Mouse (Mus musculus): ENCODE data around the gene Zfp759. TPM values are rescaled to one million over a fixed set of nuclear protein-coding genes. Genes with fewer than 3 reads are reported as not detected.
A peak's percentile ranks its signal among the peaks of the same experiment; 100 is the strongest.
"Not testable (repeated sequence)": the region's sequence is repeated elsewhere in the genome, so short reads cannot be mapped to it uniquely, and the experiment has no call there.

Gene Zfp759
- polyA plus RNA-seq, 1 experiment from 2014 or later = 1.7 TPM

- Histone ChIP-seq H3K9me3 (ENCODE audit: control insufficient read depth, low read length) (no peaks in the 10 kb centered on the region), H3K4me2 (ENCODE audit: low read length) (peak overlapping the region; percentile 75), H3K9ac (ENCODE audit: low read length) (peak overlapping the region; percentile 82), H3K36me3 (ENCODE audit: control insufficient read depth, insufficient read depth, low read length) (no peaks in the 10 kb centered on the region), H3K4me1 (ENCODE audit: control insufficient read depth in 2 of 2, insufficient read depth in 2 of 2, low read length in 2 of 2) (peaks cover 0 to 7% of the 10 kb centered on the region in 2 experiments; a peak in 1 of 4 replicates), H3K4me3 (ENCODE audit: control insufficient read depth in 1 of 2, insufficient read depth in 1 of 2, low read depth in 1 of 2, low read length in 2 of 2) (peak overlapping the region; percentile 71 to 89), H3K27ac (replicated peaks in 1 of 2; ENCODE audit: control insufficient read depth in 1 of 2, insufficient read depth in 1 of 2, low read depth in 2 of 2, low read length in 2 of 2) (peak overlapping the region; percentile 23 to 58; a peak in 3 of 4 replicates), H3K27me3 (ENCODE audit: control insufficient read depth, insufficient read depth, low read length) (no peaks in the 10 kb centered on the region)
- ATAC-seq (ENCODE audit: insufficient number of reproducible peaks, insufficient read depth, low FRiP score, low read depth) = peak; percentile 83
- under 1% methylated on average over 18 of the region's 18 CpGs for WGBS
Measured at GRCm38 (mm10) chr13:67128038-67128721, 6.7 kb downstream of the Zfp759 start.

- H3K36me3 ChIP-seq (ENCODE audit: control insufficient read depth, insufficient read depth, low read length); H3K4me2 ChIP-seq (ENCODE audit: low read length); H3K27ac ChIP-seq (replicated peaks in 1 of 2; ENCODE audit: control insufficient read depth in 1 of 2, insufficient read depth in 1 of 2, low read depth in 2 of 2, low read length in 2 of 2); ATAC-seq (ENCODE audit: insufficient number of reproducible peaks, insufficient read depth, low FRiP score, low read depth); H3K9me3 ChIP-seq (ENCODE audit: control insufficient read depth, low read length); H3K4me1 ChIP-seq (ENCODE audit: control insufficient read depth in 2 of 2, insufficient read depth in 2 of 2, low read length in 2 of 2); H3K9ac ChIP-seq (ENCODE audit: low read length); H3K4me3 ChIP-seq (ENCODE audit: control insufficient read depth in 1 of 2, insufficient read depth in 1 of 2, low read depth in 1 of 2, low read length in 2 of 2); H3K27me3 ChIP-seq (ENCODE audit: control insufficient read depth, insufficient read depth, low read length): not testable (repeated sequence)
- WGBS = 55% methylated on average over 4 of the region's 4 CpGs
Measured at GRCm38 (mm10) chr13:67166122-67166521, 44.7 kb downstream of the Zfp759 start.

GRCm38 (mm10) chr13:67172991-67173722, 51.7 kb downstream of the Zfp759 start, which contains the start of gene Rsl1:
Gene Rsl1, plus strand, starts transcription at chr13:67173182.
- H3K27me3 ChIP-seq (ENCODE audit: control insufficient read depth, insufficient read depth, low read length) = not testable (repeated sequence)

GRCm38 (mm10) chr13:67173723-67174055, 52.2 kb downstream of the Zfp759 start:
- H3K27ac ChIP-seq (replicated peaks in 1 of 2; ENCODE audit: control insufficient read depth in 1 of 2, insufficient read depth in 1 of 2, low read depth in 2 of 2, low read length in 2 of 2) = no peak overlapping the region
- 0 out of 4 replicates have a peak, but pooled peaks cover 0 to 3% of the 10 kb centered on the region in 2 experiments for H3K4me1 ChIP-seq (ENCODE audit: control insufficient read depth in 2 of 2, insufficient read depth in 2 of 2, low read length in 2 of 2)
- H3K4me3 ChIP-seq (ENCODE audit: control insufficient read depth in 1 of 2, insufficient read depth in 1 of 2, low read depth in 1 of 2, low read length in 2 of 2) = peak overlapping the region; percentile 55 to 100
- ATAC-seq (ENCODE audit: insufficient number of reproducible peaks, insufficient read depth, low FRiP score, low read depth) = no peak
- peak overlapping the region; percentile 70 for H3K9ac ChIP-seq (ENCODE audit: low read length)
- WGBS = 15% methylated on average over 5 of the region's 5 CpGs
- H3K9me3 ChIP-seq (ENCODE audit: control insufficient read depth, low read length) = no peaks in the 10 kb centered on the region
- peak overlapping the region; percentile 70 for H3K4me2 ChIP-seq (ENCODE audit: low read length)
- no peaks in the 10 kb centered on the region for H3K27me3 ChIP-seq (ENCODE audit: control insufficient read depth, insufficient read depth, low read length)
- H3K36me3 ChIP-seq (ENCODE audit: control insufficient read depth, insufficient read depth, low read length) = peaks cover 10% of the 10 kb centered on the region; the same call in 1 of the 2 replicates

More at GRCm38 (mm10) chr13:67172991-67173722, 51.7 kb downstream of the Zfp759 start, which contains the start of gene Rsl1:
- Histone ChIP-seq H3K27ac (replicated peaks in 1 of 2; ENCODE audit: control insufficient read depth in 1 of 2, insufficient read depth in 1 of 2, low read depth in 2 of 2, low read length in 2 of 2) (peak within 1 kb of the TSS; percentile 47 to 79; a peak in 2 of 4 replicates), H3K9ac (ENCODE audit: low read length) (peak within 1 kb of the TSS; percentile 70), H3K4me3 (ENCODE audit: control insufficient read depth in 1 of 2, insufficient read depth in 1 of 2, low read depth in 1 of 2, low read length in 2 of 2) (peak within 1 kb of the TSS; percentile 55 to 100), H3K4me2 (ENCODE audit: low read length) (peak within 1 kb of the TSS; percentile 70)
- H3K36me3 ChIP-seq (ENCODE audit: control insufficient read depth, insufficient read depth, low read length); H3K9me3 ChIP-seq (ENCODE audit: control insufficient read depth, low read length); H3K4me1 ChIP-seq (ENCODE audit: control insufficient read depth in 2 of 2, insufficient read depth in 2 of 2, low read length in 2 of 2): not testable (repeated sequence)
- WGBS = under 1% methylated on average over 17 of the region's 17 CpGs
- ATAC-seq (ENCODE audit: insufficient number of reproducible peaks, insufficient read depth, low FRiP score, low read depth) = peak; percentile 89

Other genes starting within 250 kb of the Zfp759 start
- gene Gm10767, start 216.7 kb upstream of the Zfp759 start, polyA plus RNA-seq (2014; fragmentation: Nextera tagmentation; extraction: Ambion mirVana) = 0.77 and 1.1 TPM in 2 replicates
- 3.1 TPM in 2 replicates for gene Zfp712, start 60.5 kb upstream of the Zfp759 start, polyA plus RNA-seq (2014; fragmentation: Nextera tagmentation; extraction: Ambion mirVana)
- 3.8 and 4.0 TPM in 2 replicates for gene Zfp708, start 23.7 kb upstream of the Zfp759 start, polyA plus RNA-seq (2014; fragmentation: Nextera tagmentation; extraction: Ambion mirVana)
- 1.6 and 2.7 TPM in 2 replicates for gene Gm28557, start 13.1 kb upstream of the Zfp759 start, polyA plus RNA-seq (2014; fragmentation: Nextera tagmentation; extraction: Ambion mirVana)
- gene Rslcan18, start 5.4 kb upstream of the Zfp759 start, polyA plus RNA-seq (2014; fragmentation: Nextera tagmentation; extraction: Ambion mirVana) = 0.12 and 0.20 TPM in 2 replicates
- 3.6 and 3.8 TPM in 2 replicates for gene Rsl1, start 51.5 kb downstream of the Zfp759 start, polyA plus RNA-seq (2014; fragmentation: Nextera tagmentation; extraction: Ambion mirVana)
- gene Zfp455, start 72.8 kb downstream of the Zfp759 start, polyA plus RNA-seq (2014; fragmentation: Nextera tagmentation; extraction: Ambion mirVana) = 0.80 and 1.0 TPM in 2 replicates
- 1.2 and 1.6 TPM in 2 replicates for gene Zfp458, start 156.8 kb downstream of the Zfp759 start, polyA plus RNA-seq (2014; fragmentation: Nextera tagmentation; extraction: Ambion mirVana)
- gene Zfp457, start 184.8 kb downstream of the Zfp759 start, polyA plus RNA-seq (2014; fragmentation: Nextera tagmentation; extraction: Ambion mirVana) = 0.94 and 1.7 TPM in 2 replicates
- 1.2 and 1.4 TPM in 2 replicates for gene Zfp595, start 210.9 kb downstream of the Zfp759 start, polyA plus RNA-seq (2014; fragmentation: Nextera tagmentation; extraction: Ambion mirVana)
- 0.89 and 0.97 TPM in 2 replicates for gene Gm28044, start 238.9 kb downstream of the Zfp759 start, polyA plus RNA-seq (2014; fragmentation: Nextera tagmentation; extraction: Ambion mirVana)
- gene Zfp953, start 238.9 kb downstream of the Zfp759 start, polyA plus RNA-seq (2014; fragmentation: Nextera tagmentation; extraction: Ambion mirVana) = 0.72 and 0.93 TPM in 2 replicates